Mouse (Mus musculus): ENCODE measurements around the gene Prmt1.

Gene Prmt1

DNA sequence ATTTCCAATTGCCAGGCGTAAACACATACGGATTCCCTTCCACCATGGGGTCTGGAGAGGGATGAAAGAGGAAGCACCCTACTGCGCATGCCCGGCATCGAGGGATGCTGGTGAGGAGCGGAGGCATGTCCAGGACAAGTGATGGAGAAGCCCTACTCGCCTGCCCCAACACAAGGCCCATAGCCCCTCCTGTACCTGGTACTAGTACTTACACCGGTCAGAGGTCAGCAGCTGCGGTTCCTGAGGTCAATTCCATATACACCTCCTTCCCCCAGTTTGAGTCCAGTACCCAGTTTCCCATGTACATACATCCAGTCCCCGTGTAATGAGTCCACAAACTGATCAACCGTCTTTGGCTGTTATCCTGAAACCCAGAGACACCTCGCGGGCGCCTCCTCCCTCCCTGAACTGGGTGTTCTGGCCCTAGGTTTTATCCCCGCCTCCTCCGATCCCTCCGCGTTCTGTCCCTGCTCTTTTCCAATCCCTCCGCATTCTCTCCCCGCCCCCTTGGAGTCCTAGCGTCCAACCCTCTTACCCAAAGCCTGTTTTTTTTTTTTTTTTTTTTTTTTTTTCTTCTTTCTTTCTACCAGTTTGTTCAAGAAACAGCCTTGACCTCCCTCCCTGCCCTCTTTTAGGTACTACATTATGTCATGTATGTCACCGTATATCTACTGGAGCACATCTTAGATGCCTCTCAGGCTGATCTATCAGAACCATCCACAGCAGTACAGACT, 11.8 kb downstream of the Prmt1 start, which contains the start of gene Cpt1c:
Gene Cpt1c, minus strand, starts transcription at position 469 of the 734 bp plus-strand sequence.
- DNase-seq: peak; percentile 88

DNA sequence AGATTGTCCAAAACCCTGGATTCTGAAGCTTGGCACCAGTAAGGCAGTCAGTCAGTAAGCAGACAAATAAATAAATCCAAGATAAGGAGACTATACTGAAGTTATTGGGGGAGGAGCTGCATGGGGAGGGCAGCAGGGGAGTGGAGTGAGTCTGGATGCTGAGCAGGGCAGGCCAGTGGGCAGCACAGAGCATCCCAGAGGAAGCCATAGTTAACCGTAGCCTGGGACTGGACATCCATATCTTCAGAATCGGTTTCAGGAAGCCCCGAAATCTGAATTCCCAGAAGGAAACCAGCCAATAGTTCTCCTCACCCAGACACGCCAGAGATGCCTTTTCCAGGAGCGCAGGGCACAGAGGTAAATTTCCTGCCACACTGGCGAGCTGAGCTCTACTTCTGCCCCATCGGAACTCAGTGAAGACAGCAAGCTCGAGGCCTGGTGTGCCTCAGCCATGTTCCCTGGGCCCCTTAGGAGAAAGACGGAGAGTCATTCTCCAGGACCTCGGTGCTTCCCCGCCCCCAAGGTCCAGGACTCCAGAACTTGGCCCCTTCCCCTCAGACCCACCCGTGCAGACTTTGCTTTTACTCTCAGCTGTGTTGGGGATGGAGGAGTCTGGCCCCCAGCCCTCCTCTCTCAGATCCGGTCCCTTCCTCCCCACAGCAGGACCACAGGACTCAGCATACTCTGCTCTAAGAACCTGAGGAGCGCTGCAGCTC, 12.8 kb downstream of the Prmt1 start:
- DNase-seq: no peak

DNA sequence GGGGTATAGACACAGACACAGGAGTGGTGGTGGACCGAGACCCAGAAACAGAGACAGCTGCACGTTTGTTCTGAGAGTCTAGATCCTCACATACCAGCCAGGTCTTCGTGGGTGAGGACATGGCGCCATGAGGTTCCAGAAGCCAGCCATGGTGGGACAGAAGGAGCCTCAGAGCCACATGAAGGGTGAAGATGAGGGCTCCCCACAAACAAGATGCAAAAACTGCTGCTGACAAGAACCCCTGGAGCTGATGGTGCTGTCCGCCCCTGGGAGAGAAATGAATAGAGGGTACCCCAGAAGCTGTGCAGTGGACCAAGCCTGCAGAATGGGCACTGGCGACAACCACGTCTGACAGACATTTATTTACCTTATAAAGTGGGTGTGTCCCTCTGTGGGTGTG, 15.2 kb downstream of the Prmt1 start:
- no peak for DNase-seq

DNA sequence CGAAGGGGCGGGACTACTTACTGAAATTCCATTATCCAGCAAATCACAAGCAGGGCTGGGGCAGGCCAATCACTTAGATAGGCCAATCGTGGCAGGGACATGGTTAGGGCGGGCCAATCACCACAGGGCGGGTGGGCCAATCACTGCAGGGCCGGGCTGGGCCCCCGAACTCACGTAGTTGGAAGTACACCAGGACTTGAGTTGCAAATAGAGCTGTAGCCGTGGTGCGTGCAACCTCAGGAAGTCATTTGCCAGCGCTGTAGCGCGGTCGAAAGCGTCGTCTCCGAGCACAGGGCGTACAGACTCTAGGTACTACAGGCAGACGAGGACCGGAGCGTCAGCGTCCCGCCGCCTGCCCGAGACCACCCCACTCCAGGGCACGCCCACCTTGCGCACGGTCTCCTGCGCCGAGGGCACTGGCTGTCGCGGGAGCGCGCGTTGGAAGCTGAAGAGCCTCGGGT, 16.1 kb downstream of the Prmt1 start:
- DNase-seq: peak; percentile 92

DNA sequence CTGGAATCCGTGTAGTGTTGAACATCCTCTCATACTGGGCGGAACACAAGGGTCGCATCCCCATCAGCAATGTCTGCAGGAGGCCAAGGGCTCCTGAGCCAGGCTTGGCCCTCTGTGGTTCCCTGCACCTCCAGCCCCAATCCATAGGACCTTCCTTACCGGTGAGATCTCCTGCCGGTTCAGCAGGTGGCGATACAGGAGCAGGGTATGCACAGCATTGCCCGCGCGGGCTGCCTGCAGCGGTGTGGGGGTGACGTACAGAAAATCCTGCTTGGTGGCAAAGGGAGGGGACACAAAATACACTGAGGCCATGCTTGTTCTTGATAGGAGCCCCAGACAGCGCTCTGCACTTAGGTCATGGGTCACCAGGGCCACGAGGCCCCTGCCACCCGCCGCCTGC, 19.7 kb downstream of the Prmt1 start:
- no peak for DNase-seq

DNA sequence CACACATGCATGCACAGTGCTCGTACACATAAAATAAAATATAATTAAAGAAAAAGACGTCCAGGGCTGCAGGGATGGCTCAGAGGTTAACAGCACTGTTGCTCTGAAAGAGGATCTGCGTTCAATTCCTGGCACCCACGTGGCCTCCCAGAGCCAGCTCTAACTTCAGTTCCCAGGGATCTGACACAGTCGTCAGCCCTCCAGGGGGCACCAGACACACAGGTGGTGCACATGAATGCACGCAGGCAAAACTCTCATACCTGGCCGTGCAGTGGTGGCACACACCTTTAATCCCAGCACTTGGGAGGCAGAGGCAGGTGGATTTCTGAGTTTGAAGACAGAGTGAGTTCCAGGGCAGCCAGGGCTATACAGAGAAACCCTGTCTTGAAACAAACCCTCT, 20.4 kb downstream of the Prmt1 start:
- DNase-seq: no peak

DNA sequence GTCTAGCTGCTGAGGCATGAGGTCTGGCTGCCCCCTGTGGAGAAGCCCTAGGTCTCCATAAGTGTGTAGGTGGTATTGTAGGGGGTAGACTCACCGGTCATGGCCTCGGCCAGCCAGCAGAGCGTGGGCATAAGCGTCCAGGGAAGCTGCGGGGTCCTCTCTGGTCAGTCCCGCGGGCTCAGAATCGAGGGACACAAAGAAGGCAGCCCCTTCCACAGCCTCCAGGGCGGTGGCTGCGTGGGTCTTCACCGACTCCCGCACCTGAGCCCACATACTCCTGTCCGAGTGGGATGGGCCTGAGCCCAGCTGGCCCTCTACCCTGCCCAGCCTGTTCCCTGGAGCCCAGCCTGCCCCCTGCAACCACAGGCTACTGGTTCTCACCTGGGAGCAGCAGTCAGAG, 21.4 kb downstream of the Prmt1 start:
- DNase-seq: no peak

DNA sequence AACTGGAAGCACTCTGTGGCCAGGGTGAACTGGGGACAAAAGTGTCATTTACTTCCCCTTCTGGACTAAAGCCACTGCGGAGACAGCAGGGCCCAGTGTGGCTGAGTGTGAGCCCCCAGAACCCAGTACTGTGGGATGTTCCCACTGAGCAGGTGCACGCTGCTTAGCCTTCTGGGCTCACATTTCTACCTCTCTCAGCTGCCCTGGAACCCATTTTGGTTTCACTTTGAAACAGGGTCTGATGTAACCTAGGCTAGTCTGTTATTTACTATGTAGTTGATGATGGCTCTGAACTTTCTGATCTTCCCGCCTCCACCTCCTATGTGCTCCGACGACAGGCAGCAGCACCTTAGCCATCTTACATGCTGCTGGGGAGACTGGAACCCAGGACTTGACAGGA, 23.5 kb downstream of the Prmt1 start:
- DNase-seq: peak; percentile 4

DNA sequence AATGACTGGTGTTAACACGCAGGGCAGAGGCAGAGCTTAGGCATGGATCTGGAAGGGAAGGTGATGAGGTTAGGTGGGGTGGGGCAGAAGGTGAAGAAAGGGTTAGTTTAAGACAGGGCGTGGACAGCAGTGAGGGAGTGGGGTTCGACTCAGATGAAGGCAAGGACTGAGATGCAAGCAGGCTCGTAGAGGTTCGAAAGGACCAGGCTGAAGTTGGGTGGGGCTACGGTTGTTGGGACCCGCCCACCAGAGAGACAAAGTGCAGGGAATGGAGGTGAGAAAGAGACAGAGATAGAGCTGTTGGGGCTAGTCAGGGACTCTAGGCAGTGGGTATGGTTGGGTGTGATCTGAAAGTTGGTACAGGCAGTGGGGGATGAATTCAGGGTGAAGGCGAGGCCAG, 24.0 kb downstream of the Prmt1 start:
- DNase-seq: peak; percentile 4

DNA sequence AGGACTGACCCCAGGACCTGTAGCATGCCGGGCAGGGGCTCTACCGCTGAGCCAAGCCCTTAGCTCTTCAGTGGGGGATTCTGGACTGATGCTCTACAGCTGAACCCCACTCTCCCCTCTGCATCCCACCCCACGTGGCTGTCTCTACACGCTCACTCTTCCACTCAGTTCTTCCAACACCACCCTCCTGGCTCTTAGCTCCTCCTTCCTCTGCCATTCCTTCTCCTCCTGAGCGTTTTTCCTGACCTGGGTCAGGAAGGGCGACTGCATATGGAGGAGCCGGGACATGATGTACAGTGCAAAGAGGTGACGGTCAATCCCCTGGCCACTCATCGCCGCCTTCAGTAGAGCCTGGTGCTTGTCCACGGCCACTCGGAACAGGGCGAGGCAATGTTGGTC, 25.9 kb downstream of the Prmt1 start:
- no peak for DNase-seq

DNA sequence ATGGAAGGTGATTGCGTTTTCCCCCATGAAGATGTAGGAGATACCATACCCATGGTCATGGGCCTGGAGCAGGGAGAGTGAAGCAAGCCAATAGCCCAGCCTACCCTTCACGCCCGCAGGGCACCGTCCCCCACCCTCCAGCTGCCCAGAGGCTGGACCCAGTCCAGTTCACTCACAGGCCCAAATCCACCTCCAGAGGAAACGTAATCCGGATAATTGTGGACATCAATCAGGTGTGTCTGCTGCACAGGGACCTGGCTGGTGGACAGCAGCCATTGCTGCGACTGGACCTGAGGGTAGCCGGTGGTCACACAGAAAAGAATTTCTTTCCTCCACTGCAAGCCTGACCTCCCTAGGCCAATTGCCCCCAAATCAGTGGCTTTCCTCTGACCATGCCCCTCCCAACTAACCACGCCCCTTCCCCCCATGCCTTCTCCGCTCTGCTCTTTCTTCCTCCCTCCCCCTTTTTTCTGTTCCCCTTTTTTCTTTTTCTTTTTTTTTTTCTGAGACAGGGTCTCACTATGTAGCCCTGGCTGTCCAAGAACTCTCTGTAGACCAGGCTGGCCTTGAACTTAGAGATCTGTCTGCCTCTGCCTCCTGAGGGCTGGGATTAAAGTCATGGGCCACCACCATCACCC, 26.4 kb downstream of the Prmt1 start:
- DNase-seq: no peak

DNA sequence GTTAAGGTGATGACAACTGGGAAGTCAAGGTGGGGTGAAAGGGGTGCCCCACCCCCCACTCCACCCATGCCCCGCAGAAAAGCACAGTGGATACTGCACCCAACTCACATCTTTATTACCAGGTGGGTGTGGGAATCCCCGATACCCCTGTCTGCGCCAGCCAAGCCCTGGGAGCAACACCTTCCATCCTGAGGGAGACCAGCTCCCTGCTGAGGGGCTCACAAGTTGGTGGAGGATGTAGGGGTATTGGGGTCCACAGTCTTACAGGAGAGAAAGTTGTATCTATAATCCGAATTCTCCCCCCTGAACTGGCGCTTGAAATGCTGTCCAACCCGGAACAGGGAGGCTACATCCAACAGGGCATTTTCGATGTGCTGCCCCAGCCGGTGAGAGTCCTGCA, 27.1 kb downstream of the Prmt1 start:
- no peak for DNase-seq

DNA sequence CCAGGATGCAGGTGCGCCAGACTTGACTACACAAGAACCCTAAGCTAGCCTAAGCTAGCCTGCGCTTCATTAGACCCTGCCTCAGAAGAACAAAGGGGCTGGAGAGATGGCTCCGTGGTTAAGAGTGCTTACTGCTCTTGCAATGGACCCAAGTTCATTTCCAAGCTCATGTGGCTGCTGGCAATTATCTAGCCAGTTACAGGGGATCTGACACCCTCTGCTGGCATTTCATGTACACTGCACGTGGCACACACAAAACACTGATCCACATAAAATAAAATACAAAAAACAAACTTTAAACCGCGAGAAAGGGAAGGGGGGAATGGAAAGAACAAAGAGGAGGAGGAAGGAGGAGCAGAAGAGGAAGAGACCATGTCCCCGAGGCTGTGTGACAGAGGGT, 28.2 kb downstream of the Prmt1 start:
- peak; percentile 72 for DNase-seq

DNA sequence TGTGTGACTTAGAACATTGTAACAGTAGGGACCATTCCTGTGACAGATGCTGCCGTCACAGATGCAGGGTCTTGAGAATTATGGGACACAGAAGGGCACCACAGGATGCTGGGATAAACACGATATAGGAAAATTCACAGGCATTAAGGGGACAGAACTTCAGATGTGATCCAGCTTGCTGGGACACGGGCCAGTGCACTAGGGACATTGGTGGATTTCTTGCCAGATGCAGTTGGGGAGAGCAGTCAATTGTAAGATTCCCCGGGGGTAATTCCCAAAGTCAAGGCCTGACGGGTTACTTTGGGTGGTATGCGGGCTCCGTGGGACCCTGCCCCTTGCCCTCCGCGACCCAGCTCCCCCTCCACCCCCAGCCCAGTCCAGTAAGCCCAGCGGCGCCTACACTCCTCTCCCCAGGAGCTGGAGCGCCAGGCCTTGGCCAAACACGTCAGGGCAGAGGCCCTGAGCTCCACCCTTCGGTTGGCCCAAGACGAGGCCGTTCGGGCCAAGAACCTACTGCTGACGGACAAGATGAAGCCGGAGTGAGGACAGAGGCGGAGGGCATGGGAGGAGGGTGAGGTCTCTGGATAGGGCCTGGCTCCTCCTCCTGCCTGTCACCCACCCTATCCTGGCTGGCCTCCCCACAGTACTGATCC, 29.1 kb downstream of the Prmt1 start:
- peak; percentile 44 for DNase-seq

DNA sequence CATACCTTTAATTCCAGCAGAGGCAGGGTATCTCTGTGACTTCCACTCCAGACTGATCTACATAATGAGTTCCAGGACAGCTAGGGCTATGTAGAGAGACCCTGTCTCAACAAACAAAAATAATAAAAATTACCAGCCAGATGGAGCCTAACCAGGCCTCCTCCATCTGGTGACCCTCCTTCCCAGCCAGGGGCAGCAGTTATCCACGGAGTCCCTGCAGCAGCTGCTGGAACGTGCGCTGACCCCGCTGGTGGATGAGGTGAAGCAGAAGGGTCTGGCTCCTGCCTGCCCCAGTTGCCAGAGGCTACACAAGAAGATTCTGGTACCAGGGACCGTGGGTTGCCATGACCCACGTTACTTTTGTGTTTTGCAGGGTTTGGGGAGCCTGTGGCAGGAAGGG, 30.1 kb downstream of the Prmt1 start:
- DNase-seq: peak; percentile 8

DNA sequence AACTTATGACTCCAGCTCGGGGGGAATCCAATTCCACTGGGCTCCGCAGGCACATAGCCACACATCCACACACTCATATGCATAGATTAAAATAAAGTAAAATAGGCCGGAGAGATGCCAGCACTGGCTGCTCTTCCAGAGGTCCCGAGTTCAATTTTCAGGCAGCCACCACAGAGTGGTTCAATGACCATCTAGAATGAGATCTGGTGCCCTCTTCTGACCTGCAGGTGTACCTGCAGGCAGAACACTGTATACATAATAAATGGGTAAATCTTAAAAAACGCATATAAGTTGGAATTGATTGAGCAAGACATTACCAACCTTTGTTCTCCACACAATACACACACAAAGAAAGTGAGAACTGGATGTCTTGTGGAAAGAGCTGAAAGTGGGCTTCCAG, 30.7 kb downstream of the Prmt1 start:
- DNase-seq: peak; percentile 21

DNA sequence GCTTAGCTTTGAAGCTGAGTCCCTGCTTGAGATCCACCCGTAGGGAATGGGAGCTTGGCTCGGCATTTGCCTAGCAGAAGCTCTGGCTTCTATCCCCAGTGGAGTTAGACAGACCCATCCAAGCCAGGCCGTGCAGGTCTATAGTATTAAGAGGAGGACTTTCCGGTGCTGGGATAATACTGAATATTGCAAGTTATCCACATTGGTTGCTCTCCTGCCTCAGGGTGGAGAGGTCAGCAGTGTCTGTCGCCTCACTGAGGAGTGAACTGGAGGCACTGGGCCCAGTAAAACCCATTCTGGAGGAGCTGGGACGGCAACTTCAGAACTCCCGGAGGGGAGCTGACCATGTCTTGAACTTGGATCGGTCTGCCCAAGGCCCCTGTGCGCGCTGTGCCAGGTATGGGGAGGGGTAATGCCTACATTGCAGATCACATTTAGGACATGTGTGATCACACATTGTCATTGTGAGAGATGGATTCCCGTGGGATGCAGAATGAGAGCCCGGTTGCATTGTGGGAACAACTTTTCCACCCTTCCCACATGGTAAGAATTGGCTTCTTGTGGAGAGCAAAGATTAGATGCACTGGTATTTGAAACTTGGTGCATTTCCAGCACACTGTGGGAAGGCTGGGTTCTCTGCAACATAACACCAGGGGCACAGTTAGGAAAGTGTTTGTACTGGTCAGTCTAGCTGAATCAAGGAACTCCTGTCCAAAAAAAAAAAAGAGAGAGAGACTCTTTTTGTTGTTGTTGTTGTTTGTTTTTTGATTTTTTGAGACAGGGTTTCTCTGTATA, 32.1 kb downstream of the Prmt1 start:
- peak; percentile 8 for DNase-seq

DNA sequence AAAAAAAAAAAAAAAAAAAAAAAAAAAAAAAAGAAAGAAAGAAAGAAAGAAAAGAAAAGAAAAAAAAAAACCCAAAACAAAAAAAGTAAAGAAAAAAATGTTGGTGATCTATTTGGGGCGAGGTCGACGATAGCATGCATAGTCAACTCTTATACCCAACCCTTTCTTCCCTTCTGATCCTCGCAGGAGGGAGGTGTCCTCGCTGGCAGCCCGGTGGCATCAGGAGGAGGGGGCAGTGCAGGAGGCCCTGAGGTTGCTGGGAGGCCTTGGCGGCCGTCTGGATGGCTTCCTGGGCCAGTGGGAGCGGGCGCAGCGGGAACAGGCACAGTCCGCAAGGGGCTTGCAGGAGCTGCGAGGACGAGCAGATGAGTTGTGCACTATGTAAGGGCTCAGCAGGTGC, 32.8 kb downstream of the Prmt1 start:
- peak; percentile 13 for DNase-seq

DNA sequence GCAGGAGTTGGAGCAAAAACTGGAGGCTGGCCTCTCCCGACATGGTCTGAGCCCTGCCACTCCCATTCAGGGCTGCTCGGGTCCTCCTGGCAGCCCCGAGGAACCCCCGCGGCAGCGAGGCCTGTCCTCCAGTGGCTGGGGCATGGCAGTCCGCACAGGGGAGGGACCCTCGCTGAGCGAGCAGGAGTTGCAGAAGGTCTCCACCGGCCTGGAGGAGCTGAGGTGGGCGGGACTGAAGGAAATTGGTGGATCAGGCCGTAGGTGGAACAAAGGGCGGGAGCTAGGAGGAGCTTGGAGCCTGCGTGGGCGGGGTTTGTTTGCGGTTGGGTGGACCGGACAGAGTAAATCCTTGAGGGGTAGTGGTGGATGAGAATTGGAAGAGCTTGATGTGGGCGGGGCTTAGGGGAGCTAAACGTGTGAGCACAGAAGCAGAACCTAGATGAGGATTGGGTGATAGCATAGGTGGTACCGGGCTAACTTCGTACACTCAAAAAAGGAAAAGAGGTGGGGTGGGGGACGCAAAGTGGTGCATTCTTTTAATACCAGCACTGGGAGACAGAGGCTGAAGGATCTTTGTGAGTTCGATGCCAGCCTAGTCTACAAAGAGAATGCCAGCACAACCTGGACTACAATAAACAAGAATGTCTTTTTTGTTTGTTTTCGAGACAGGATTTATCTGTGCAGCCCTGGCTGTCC, 33.6 kb downstream of the Prmt1 start:
- peak; percentile 97 for DNase-seq

DNA sequence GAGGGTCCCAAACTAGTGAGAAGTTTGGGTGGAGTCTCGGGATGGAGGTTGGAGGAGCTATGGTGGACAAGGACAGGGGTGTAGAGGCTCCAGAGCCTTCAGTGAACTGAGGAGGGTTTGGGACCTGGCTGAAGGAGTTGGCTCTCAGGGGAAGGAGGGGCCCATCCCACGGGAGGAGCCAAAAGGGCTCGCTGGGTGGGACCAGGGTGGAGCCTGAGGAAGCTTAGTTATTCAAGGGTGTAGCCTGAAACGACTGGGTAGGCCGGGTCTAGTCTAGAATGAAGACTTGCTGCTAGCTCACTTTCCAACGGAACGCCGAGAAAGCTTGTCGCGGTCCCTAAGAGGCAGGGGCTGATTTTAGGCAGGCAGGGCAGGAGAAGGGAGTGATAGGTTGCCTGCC, 34.4 kb downstream of the Prmt1 start:
- DNase-seq: peak; percentile 84

DNA sequence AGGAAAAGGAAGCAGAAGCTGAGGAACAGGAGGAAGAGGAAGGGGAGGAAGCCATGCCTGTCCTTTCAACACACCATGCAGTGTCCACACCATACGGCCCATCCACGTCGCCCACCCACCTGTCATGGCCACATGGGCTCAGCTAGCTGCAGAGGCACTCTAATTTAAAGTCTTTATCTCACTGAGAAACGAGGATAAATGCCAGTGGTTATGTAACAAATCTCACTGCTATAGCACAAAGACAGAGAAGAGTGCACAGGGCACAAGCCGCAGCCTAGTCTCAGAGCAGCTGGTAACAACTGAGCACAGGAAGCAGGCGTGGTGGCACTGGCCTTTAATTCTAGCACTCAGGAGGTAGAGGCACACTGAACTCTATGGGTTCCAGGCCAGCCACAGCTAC, 36.4 kb downstream of the Prmt1 start:
- DNase-seq: no peak

DNA sequence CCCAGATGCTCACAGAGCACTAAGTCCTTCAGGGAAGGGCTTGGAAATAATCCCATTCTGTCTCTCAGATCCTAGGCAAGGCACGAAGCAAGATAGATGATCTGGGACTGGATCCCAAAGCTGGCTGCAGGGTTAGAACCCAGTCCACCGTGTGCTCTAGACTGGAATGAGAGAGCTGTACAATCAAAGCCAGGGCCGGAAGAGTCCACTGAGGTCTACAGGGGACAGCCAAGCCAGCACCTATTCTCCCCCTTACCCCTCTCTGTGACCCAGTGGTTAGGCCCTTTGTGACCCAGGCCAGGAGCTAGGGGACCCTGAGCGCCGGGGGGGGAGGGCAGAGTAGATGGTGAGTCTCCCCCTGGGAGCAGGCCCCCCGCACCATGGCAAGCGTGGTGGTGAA, 43.5 kb downstream of the Prmt1 start, which contains the start of gene Tsks:
Gene Tsks, plus strand, starts transcription at position 301 of the 400 bp plus-strand sequence.
- DNase-seq: no peak
